Mouse (Mus musculus): ENCODE data around the gene Emc9. TPM values are rescaled to one million over a fixed set of nuclear protein-coding genes. Genes with fewer than 3 reads are reported as not detected.
A peak's percentile ranks its signal among the peaks of the same experiment; 100 is the strongest.

The Emc9 gene
- polyA plus RNA-seq, 1 experiment from 2014 or later, result 12.6 TPM

- H3K27ac ChIP-seq (replicated peaks; ENCODE audit: low read depth, low read length), result no peak overlapping the region
- no peak overlapping the region for H3K4me3 ChIP-seq (ENCODE audit: low read depth, low read length)
- DNase-seq (ENCODE audit: low spot score) (no peak), ATAC-seq (ENCODE audit: low read depth) (no peak)
- H3K27me3 ChIP-seq (replicated peaks; ENCODE audit: control insufficient read depth, insufficient read depth, low read length), result no peaks in the 10 kb centered on the region
- peaks cover 15% of the 10 kb centered on the region for H3K36me3 ChIP-seq (ENCODE audit: control insufficient read depth, insufficient read depth, low read length)
- no peak overlapping the region for H3K4me2 ChIP-seq (ENCODE audit: low read depth, low read length)
- 0 out of 2 replicates have a peak, but pooled peaks cover 3% of the 10 kb centered on the region for H3K4me1 ChIP-seq (ENCODE audit: control insufficient read depth, insufficient read depth, low read length)
- WGBS, result 69% methylated on average over 11 of the region's 16 CpGs
- no peak overlapping the region for H3K9ac ChIP-seq (ENCODE audit: low read depth, low read length)
- no peaks in the 10 kb centered on the region for H3K9me3 ChIP-seq (ENCODE audit: control insufficient read depth, low read length)
Observed at GRCm38 (mm10) chr14:55576376-55576775, 8.7 kb downstream of the Emc9 start.

GRCm38 (mm10) chr14:55575711-55576110 is 9.4 kb downstream of the Emc9 start:
- Histone ChIP-seq H3K27me3 (replicated peaks; ENCODE audit: control insufficient read depth, insufficient read depth, low read length) (no peaks in the 10 kb centered on the region), H3K27ac (replicated peaks; ENCODE audit: low read depth, low read length) (no peak overlapping the region), H3K4me2 (ENCODE audit: low read depth, low read length) (no peak overlapping the region), H3K9ac (ENCODE audit: low read depth, low read length) (0 out of 2 replicates have a peak overlapping the region, but pooled peaks have one; percentile 35), H3K9me3 (ENCODE audit: control insufficient read depth, low read length) (no peaks in the 10 kb centered on the region), H3K4me1 (ENCODE audit: control insufficient read depth, insufficient read depth, low read length) (0 out of 2 replicates have a peak, but pooled peaks cover 3% of the 10 kb centered on the region), H3K36me3 (ENCODE audit: control insufficient read depth, insufficient read depth, low read length) (peaks cover 8% of the 10 kb centered on the region; the same call in 1 of the 2 replicates), H3K4me3 (ENCODE audit: low read depth, low read length) (peak overlapping the region; percentile 20)
- no peak for DNase-seq (ENCODE audit: low spot score)
- ATAC-seq (ENCODE audit: low read depth), result no peak
- WGBS, result 55% methylated on average over 13 of the region's 13 CpGs

- 67% methylated on average over 8 of the region's 8 CpGs for WGBS
- H3K4me3 ChIP-seq (ENCODE audit: low read depth, low read length), result peak within 1 kb of the TSS; percentile 20
- H3K9ac ChIP-seq (ENCODE audit: low read depth, low read length), result 0 out of 2 replicates have a peak within 1 kb of the TSS, but pooled peaks have one; percentile 35
- 0 out of 2 replicates have a peak, but pooled peaks cover 3% of the 10 kb centered on the region for H3K4me1 ChIP-seq (ENCODE audit: control insufficient read depth, insufficient read depth, low read length)
- DNase-seq (ENCODE audit: low spot score) (peak; percentile 51), ATAC-seq (ENCODE audit: low read depth) (peak; percentile 41; the same call in 1 of the 2 replicates)
- H3K4me2 ChIP-seq (ENCODE audit: low read depth, low read length), result no peak within 1 kb of the TSS
- no peaks in the 10 kb centered on the region for H3K27me3 ChIP-seq (replicated peaks; ENCODE audit: control insufficient read depth, insufficient read depth, low read length)
- no peaks in the 10 kb centered on the region for H3K9me3 ChIP-seq (ENCODE audit: control insufficient read depth, low read length)
- peaks cover 4% of the 10 kb centered on the region; the same call in 1 of the 2 replicates for H3K36me3 ChIP-seq (ENCODE audit: control insufficient read depth, insufficient read depth, low read length)
- H3K27ac ChIP-seq (replicated peaks; ENCODE audit: low read depth, low read length), result no peak within 1 kb of the TSS
Observed at GRCm38 (mm10) chr14:55575302-55575701, 9.8 kb downstream of the Emc9 start, which contains the start of gene Fitm1. Gene Fitm1, plus strand, starts transcription at chr14:55575617.

- DNase-seq (ENCODE audit: low spot score) (no peak), ATAC-seq (ENCODE audit: low read depth) (no peak)
- no peaks in the 10 kb centered on the region for H3K27me3 ChIP-seq (replicated peaks; ENCODE audit: control insufficient read depth, insufficient read depth, low read length)
- H3K9ac ChIP-seq (ENCODE audit: low read depth, low read length), result no peak overlapping the region
- H3K36me3 ChIP-seq (ENCODE audit: control insufficient read depth, insufficient read depth, low read length), result peaks cover 22% of the 10 kb centered on the region; the same call in 1 of the 2 replicates
- H3K4me2 ChIP-seq (ENCODE audit: low read depth, low read length), result no peak overlapping the region
- H3K27ac ChIP-seq (replicated peaks; ENCODE audit: low read depth, low read length), result no peak overlapping the region
- no peak overlapping the region for H3K4me3 ChIP-seq (ENCODE audit: low read depth, low read length)
- no peaks in the 10 kb centered on the region for H3K9me3 ChIP-seq (ENCODE audit: control insufficient read depth, low read length)
- H3K4me1 ChIP-seq (ENCODE audit: control insufficient read depth, insufficient read depth, low read length), result no peaks in the 10 kb centered on the region
Observed at GRCm38 (mm10) chr14:55571760-55572159, 13.3 kb downstream of the Emc9 start.

DNA sequence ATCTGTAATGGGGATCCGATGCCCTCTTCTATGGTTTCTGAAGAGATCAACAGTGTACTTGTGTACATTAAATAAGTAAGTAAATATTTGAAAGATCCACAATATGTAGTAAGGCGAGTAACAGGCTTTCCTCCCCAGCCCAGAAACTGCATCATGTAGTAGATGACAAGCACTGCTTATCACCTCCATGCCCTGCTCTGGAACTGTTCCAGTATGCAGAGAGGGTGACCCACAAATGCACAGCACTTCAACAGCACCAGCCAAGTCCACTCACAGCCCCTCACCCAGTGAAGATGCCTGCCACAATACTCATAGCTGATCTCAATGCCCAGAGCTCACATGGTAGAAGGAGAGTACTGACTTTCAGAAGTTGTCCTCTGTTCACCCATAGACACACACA is 14.5 kb downstream of the Emc9 start:
- Histone ChIP-seq H3K9ac (ENCODE audit: low read depth, low read length) (no peak overlapping the region), H3K4me1 (ENCODE audit: control insufficient read depth, insufficient read depth, low read length) (no peaks in the 10 kb centered on the region), H3K27me3 (replicated peaks; ENCODE audit: control insufficient read depth, insufficient read depth, low read length) (no peaks in the 10 kb centered on the region), H3K36me3 (ENCODE audit: control insufficient read depth, insufficient read depth, low read length) (peaks cover 33% of the 10 kb centered on the region), H3K27ac (replicated peaks; ENCODE audit: low read depth, low read length) (no peak overlapping the region), H3K9me3 (ENCODE audit: control insufficient read depth, low read length) (no peaks in the 10 kb centered on the region), H3K4me2 (ENCODE audit: low read depth, low read length) (no peak overlapping the region), H3K4me3 (ENCODE audit: low read depth, low read length) (no peak overlapping the region)
- no peak for DNase-seq (ENCODE audit: low spot score)
- no peak for ATAC-seq (ENCODE audit: low read depth)
- WGBS, result 82% methylated on average over 2 of the region's 2 CpGs

DNA sequence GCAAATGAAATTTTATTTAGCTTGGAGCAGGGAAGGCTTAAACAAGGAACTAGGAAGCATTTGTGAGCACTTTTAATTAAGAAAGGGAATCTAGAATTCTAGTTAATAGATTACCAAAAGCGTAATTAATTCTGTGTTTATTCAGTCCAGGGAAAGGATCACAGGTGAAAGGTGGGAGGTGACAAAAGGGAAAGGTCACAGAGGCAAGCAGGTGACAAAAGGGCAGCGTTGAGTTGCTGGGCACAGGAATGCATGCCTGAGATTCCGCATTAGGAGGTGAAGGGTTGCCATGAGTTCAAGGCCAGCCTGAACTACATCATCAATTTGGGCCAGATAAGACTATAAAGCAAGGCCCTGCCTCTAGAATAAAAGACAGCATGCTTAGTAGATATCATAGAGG is 17.6 kb downstream of the Emc9 start:
- Histone ChIP-seq H3K4me1 (ENCODE audit: control insufficient read depth, insufficient read depth, low read length) (no peaks in the 10 kb centered on the region), H3K4me3 (ENCODE audit: low read depth, low read length) (no peak overlapping the region), H3K4me2 (ENCODE audit: low read depth, low read length) (no peak overlapping the region), H3K9ac (ENCODE audit: low read depth, low read length) (no peak overlapping the region), H3K36me3 (ENCODE audit: control insufficient read depth, insufficient read depth, low read length) (peaks cover 58% of the 10 kb centered on the region), H3K27me3 (replicated peaks; ENCODE audit: control insufficient read depth, insufficient read depth, low read length) (no peaks in the 10 kb centered on the region), H3K27ac (replicated peaks; ENCODE audit: low read depth, low read length) (no peak overlapping the region), H3K9me3 (ENCODE audit: control insufficient read depth, low read length) (no peaks in the 10 kb centered on the region)
- WGBS, result 90% methylated on average over 3 of the region's 3 CpGs
- ATAC-seq (ENCODE audit: low read depth) (no peak), DNase-seq (ENCODE audit: low spot score) (no peak)

DNA sequence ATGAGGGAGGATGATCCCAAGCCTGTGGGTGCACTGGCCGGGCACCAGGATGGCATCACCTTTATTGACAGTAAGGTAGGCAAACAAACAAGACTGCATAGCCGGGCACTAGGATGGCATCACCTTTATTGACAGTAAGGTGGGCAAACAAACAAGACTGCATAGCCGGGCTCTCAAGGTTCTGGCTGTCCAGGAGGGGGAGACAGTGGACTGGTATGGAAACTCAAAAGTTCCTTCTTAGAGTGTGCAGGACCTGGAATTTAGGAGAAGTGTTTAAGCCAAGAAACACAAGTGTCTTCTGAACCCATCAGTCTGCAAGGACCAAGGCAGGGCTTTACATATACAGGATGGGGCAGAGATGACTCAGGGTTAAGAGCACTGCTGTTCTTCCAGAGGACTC is 19.4 kb downstream of the Emc9 start:
- WGBS, result 84% methylated on average over 3 of the region's 3 CpGs
- Histone ChIP-seq H3K4me3 (ENCODE audit: low read depth, low read length) (no peak overlapping the region), H3K4me2 (ENCODE audit: low read depth, low read length) (no peak overlapping the region), H3K9me3 (ENCODE audit: control insufficient read depth, low read length) (no peaks in the 10 kb centered on the region), H3K4me1 (ENCODE audit: control insufficient read depth, insufficient read depth, low read length) (peaks cover 8% of the 10 kb centered on the region), H3K27me3 (replicated peaks; ENCODE audit: control insufficient read depth, insufficient read depth, low read length) (no peaks in the 10 kb centered on the region), H3K27ac (replicated peaks; ENCODE audit: low read depth, low read length) (no peak overlapping the region), H3K9ac (ENCODE audit: low read depth, low read length) (no peak overlapping the region), H3K36me3 (ENCODE audit: control insufficient read depth, insufficient read depth, low read length) (peaks cover 58% of the 10 kb centered on the region)
- no peak for ATAC-seq (ENCODE audit: low read depth)
- DNase-seq (ENCODE audit: low spot score), result no peak

- Histone ChIP-seq H3K36me3 (ENCODE audit: control insufficient read depth, insufficient read depth, low read length) (peaks cover 50% of the 10 kb centered on the region), H3K27me3 (replicated peaks; ENCODE audit: control insufficient read depth, insufficient read depth, low read length) (no peaks in the 10 kb centered on the region)
- 84% methylated on average over 11 of the region's 11 CpGs for WGBS
Observed at GRCm38 (mm10) chr14:55563249-55563648, 21.9 kb downstream of the Emc9 start.

DNA sequence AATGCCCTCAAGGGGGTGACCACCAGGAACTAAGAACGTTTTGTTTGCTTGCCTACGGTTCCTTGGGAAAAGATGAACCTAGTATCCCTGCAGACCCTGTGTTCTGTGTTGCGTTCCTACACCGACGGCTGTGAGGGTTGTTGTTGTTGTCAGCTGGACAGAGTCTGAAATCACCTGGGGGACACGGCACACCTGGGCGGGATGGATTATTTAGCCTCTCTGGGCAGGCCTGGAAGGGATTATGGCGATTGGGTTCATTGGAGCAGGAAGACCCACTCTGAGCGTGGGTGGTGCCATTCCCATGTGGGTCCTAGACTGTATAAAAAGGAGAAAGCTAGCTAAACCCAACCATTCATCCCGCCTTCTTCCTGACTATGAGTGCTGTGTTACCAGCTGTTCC is 23.2 kb downstream of the Emc9 start:
- Histone ChIP-seq H3K36me3 (ENCODE audit: control insufficient read depth, insufficient read depth, low read length) (peaks cover 38% of the 10 kb centered on the region), H3K9ac (ENCODE audit: low read depth, low read length) (no peak overlapping the region), H3K4me3 (ENCODE audit: low read depth, low read length) (peak overlapping the region; percentile 70; the same call in 1 of the 2 replicates), H3K9me3 (ENCODE audit: control insufficient read depth, low read length) (no peaks in the 10 kb centered on the region), H3K4me1 (ENCODE audit: control insufficient read depth, insufficient read depth, low read length) (peaks cover 8% of the 10 kb centered on the region), H3K4me2 (ENCODE audit: low read depth, low read length) (peak overlapping the region; percentile 65), H3K27ac (replicated peaks; ENCODE audit: low read depth, low read length) (no peak overlapping the region), H3K27me3 (replicated peaks; ENCODE audit: control insufficient read depth, insufficient read depth, low read length) (no peaks in the 10 kb centered on the region)
- WGBS, result 81% methylated on average over 10 of the region's 10 CpGs
- DNase-seq (ENCODE audit: low spot score) (no peak), ATAC-seq (ENCODE audit: low read depth) (no peak)

More at GRCm38 (mm10) chr14:55563249-55563648, 21.9 kb downstream of the Emc9 start:
- Histone ChIP-seq H3K27ac (replicated peaks; ENCODE audit: low read depth, low read length) (no peak overlapping the region), H3K4me1 (ENCODE audit: control insufficient read depth, insufficient read depth, low read length) (peaks cover 8% of the 10 kb centered on the region), H3K4me3 (ENCODE audit: low read depth, low read length) (no peak overlapping the region), H3K9ac (ENCODE audit: low read depth, low read length) (no peak overlapping the region), H3K9me3 (ENCODE audit: control insufficient read depth, low read length) (no peaks in the 10 kb centered on the region), H3K4me2 (ENCODE audit: low read depth, low read length) (no peak overlapping the region)
- no peak for DNase-seq (ENCODE audit: low spot score)
- no peak for ATAC-seq (ENCODE audit: low read depth)

Data from embryonic facial prominence, embryonic 14.5 days (tissue).